Mouse (Mus musculus): ENCODE measurements at regions not wholly inside any gene's neighbourhood (a gene's known extent, or its start where the extent isn't known, plus 50 kb on each side); places are given as distances from the start of the nearest gene placed in this dataset.
"Not testable (repeated sequence)": the region's sequence is repeated elsewhere in the genome, so short reads cannot be mapped to it uniquely, and the experiment has no call there.

- WGBS: 24% methylated on average over 7 of the region's 7 CpGs
- H3K4me1 ChIP-seq (ENCODE audit: control insufficient read depth, insufficient read depth, low read length): no peaks in the 10 kb centered on the region
- no peak overlapping the region for H3K27ac ChIP-seq (ENCODE audit: control insufficient read depth, insufficient read depth, low read depth, low read length, poor library complexity)
- TF ChIP-seq POLR2A (IDR thresholded peaks at IDR 0.05; ENCODE audit: borderline replicate concordance, control insufficient read depth, low read depth, low read length): no peak
- TF ChIP-seq CTCF (IDR thresholded peaks at IDR 0.05; ENCODE audit: control insufficient read depth, insufficient read depth, low read length): no peak
- no peak overlapping the region for H3K4me3 ChIP-seq (replicated peaks; ENCODE audit: control insufficient read depth, low read depth, low read length)
Observed at GRCm38 (mm10) chr1:161728546-161729206, 59.6 kb downstream of the Fasl start.

GRCm38 (mm10) chr1:161727357-161727756, 60.9 kb downstream of the Fasl start:
- 84% methylated on average over 16 of the region's 27 CpGs for WGBS
- not testable (repeated sequence) for H3K4me3 ChIP-seq (replicated peaks; ENCODE audit: control insufficient read depth, low read depth, low read length); H3K27ac ChIP-seq (ENCODE audit: control insufficient read depth, insufficient read depth, low read depth, low read length, poor library complexity); H3K4me1 ChIP-seq (ENCODE audit: control insufficient read depth, insufficient read depth, low read length)

- WGBS: 100% methylated on average over 1 of the region's 10 CpGs
- H3K27ac ChIP-seq (ENCODE audit: control insufficient read depth, insufficient read depth, low read depth, low read length, poor library complexity); H3K4me1 ChIP-seq (ENCODE audit: control insufficient read depth, insufficient read depth, low read length); H3K4me3 ChIP-seq (replicated peaks; ENCODE audit: control insufficient read depth, low read depth, low read length): not testable (repeated sequence)
Observed at GRCm38 (mm10) chr1:161726098-161726497, 62.2 kb downstream of the Fasl start.

GRCm38 (mm10) chr1:161719876-161720275, 68.4 kb downstream of the Fasl start:
- H3K4me3 ChIP-seq (replicated peaks; ENCODE audit: control insufficient read depth, low read depth, low read length): no peak overlapping the region
- no peak overlapping the region for H3K27ac ChIP-seq (ENCODE audit: control insufficient read depth, insufficient read depth, low read depth, low read length, poor library complexity)
- H3K4me1 ChIP-seq (ENCODE audit: control insufficient read depth, insufficient read depth, low read length): no peaks in the 10 kb centered on the region
- TF ChIP-seq POLR2A (IDR thresholded peaks at IDR 0.05; ENCODE audit: borderline replicate concordance, control insufficient read depth, low read depth, low read length) (no peak), CTCF (IDR thresholded peaks at IDR 0.05; ENCODE audit: control insufficient read depth, insufficient read depth, low read length) (no peak)
- WGBS: 70% methylated on average over 3 of the region's 3 CpGs

- Histone ChIP-seq H3K4me3 (replicated peaks; ENCODE audit: control insufficient read depth, low read depth, low read length) (no peak overlapping the region), H3K4me1 (ENCODE audit: control insufficient read depth, insufficient read depth, low read length) (no peaks in the 10 kb centered on the region), H3K27ac (ENCODE audit: control insufficient read depth, insufficient read depth, low read depth, low read length, poor library complexity) (no peak overlapping the region)
- TF ChIP-seq POLR2A (IDR thresholded peaks at IDR 0.05; ENCODE audit: borderline replicate concordance, control insufficient read depth, low read depth, low read length): no peak
- TF ChIP-seq CTCF (IDR thresholded peaks at IDR 0.05; ENCODE audit: control insufficient read depth, insufficient read depth, low read length): no peak
- WGBS: 36% methylated on average over 5 of the region's 5 CpGs
Observed at GRCm38 (mm10) chr1:161718254-161718653, 70.0 kb downstream of the Fasl start.

GRCm38 (mm10) chr1:161712918-161713317, 75.4 kb downstream of the Fasl start:
- TF ChIP-seq CTCF (IDR thresholded peaks at IDR 0.05; ENCODE audit: control insufficient read depth, insufficient read depth, low read length) (no peak), POLR2A (IDR thresholded peaks at IDR 0.05; ENCODE audit: borderline replicate concordance, control insufficient read depth, low read depth, low read length) (no peak)
- 2% methylated on average over 10 of the region's 10 CpGs for WGBS
- Histone ChIP-seq H3K4me1 (ENCODE audit: control insufficient read depth, insufficient read depth, low read length) (no peaks in the 10 kb centered on the region; the same call in 1 of the 2 replicates), H3K4me3 (replicated peaks; ENCODE audit: control insufficient read depth, low read depth, low read length) (no peak overlapping the region), H3K27ac (ENCODE audit: control insufficient read depth, insufficient read depth, low read depth, low read length, poor library complexity) (no peak overlapping the region)

- Histone ChIP-seq H3K4me3 (replicated peaks; ENCODE audit: control insufficient read depth, low read depth, low read length) (no peak overlapping the region), H3K27ac (ENCODE audit: control insufficient read depth, insufficient read depth, low read depth, low read length, poor library complexity) (no peak overlapping the region), H3K4me1 (ENCODE audit: control insufficient read depth, insufficient read depth, low read length) (no peaks in the 10 kb centered on the region; the same call in 1 of the 2 replicates)
- 9% methylated on average over 3 of the region's 3 CpGs for WGBS
- TF ChIP-seq CTCF (IDR thresholded peaks at IDR 0.05; ENCODE audit: control insufficient read depth, insufficient read depth, low read length): no peak
- TF ChIP-seq POLR2A (IDR thresholded peaks at IDR 0.05; ENCODE audit: borderline replicate concordance, control insufficient read depth, low read depth, low read length): no peak
Observed at GRCm38 (mm10) chr1:161712283-161712682, 76.0 kb downstream of the Fasl start.

GRCm38 (mm10) chr1:161707049-161707448, 81.2 kb downstream of the Fasl start:
- WGBS: 24% methylated on average over 3 of the region's 3 CpGs
- TF ChIP-seq CTCF (IDR thresholded peaks at IDR 0.05; ENCODE audit: control insufficient read depth, insufficient read depth, low read length) (no peak), POLR2A (IDR thresholded peaks at IDR 0.05; ENCODE audit: borderline replicate concordance, control insufficient read depth, low read depth, low read length) (no peak)
- Histone ChIP-seq H3K4me1 (ENCODE audit: control insufficient read depth, insufficient read depth, low read length) (no peaks in the 10 kb centered on the region; the same call in 1 of the 2 replicates), H3K4me3 (replicated peaks; ENCODE audit: control insufficient read depth, low read depth, low read length) (no peak overlapping the region), H3K27ac (ENCODE audit: control insufficient read depth, insufficient read depth, low read depth, low read length, poor library complexity) (no peak overlapping the region)

GRCm38 (mm10) chr1:161704961-161705360, 83.3 kb downstream of the Fasl start:
- Histone ChIP-seq H3K4me3 (replicated peaks; ENCODE audit: control insufficient read depth, low read depth, low read length) (no peak overlapping the region), H3K4me1 (ENCODE audit: control insufficient read depth, insufficient read depth, low read length) (no peaks in the 10 kb centered on the region; the same call in 1 of the 2 replicates), H3K27ac (ENCODE audit: control insufficient read depth, insufficient read depth, low read depth, low read length, poor library complexity) (no peak overlapping the region)
- no peak for TF ChIP-seq POLR2A (IDR thresholded peaks at IDR 0.05; ENCODE audit: borderline replicate concordance, control insufficient read depth, low read depth, low read length)
- TF ChIP-seq CTCF (IDR thresholded peaks at IDR 0.05; ENCODE audit: control insufficient read depth, insufficient read depth, low read length): no peak
- 70% methylated on average over 3 of the region's 3 CpGs for WGBS
